Mouse (Mus musculus) bone marrow, adult 2 months (tissue): ENCODE data around the gene Atg2b. TPM values are rescaled to one million over a fixed set of nuclear protein-coding genes. Genes with fewer than 3 reads are reported as not detected.

Experiments used
- H3K27ac ChIP-seq: fragments of 200-500 bp; 2 replicates; pipeline ENCODE4 v1.5.1; 2012; ENCODE audit warnings: low read depth, mild to moderate bottlenecking, control low read depth, inconsistent platforms, low read length; ENCODE audit not compliant: control insufficient read depth, poor library complexity, insufficient read depth
- H3K4me1 ChIP-seq: fragments of 200-500 bp; 2 replicates; pipeline ENCODE4 v1.6.1; 2011; ENCODE audit warnings: low read length; ENCODE audit not compliant: control insufficient read depth, insufficient read depth
- H3K4me3 ChIP-seq: fragments of 200-500 bp; replicated peaks from 2 replicates; pipeline ENCODE3; 2011; ENCODE audit warnings: mild to moderate bottlenecking, low read depth, low read length, control low read depth; ENCODE audit not compliant: control insufficient read depth
- CTCF ChIP-seq: fragments of 200-500 bp; IDR thresholded peaks from 2 replicates; pipeline ENCODE4 v1.5.1; 2011; ENCODE audit warnings: low read length, control low read depth; ENCODE audit not compliant: control insufficient read depth, insufficient read depth
- POLR2A ChIP-seq: fragments of 200-500 bp; IDR thresholded peaks from 2 replicates; pipeline ENCODE4 v1.6.1; 2011; ENCODE audit warnings: low read depth, mild to moderate bottlenecking, control low read depth, low read length, borderline replicate concordance; ENCODE audit not compliant: control insufficient read depth
- WGBS: fragments of 180-500 bp; shearing (Covaris S2); methylation state at CpG from one replicate; pipeline ENCODE4 v1.1.7; 2018; 5-methylcytosine and 5-hydroxymethylcytosine counted together
- polyA plus RNA-seq: library from polyadenylated mRNA; stranded (reverse); fragments of >200 nt; gene quantifications from 2 replicates; pipeline ENCODE4 v1.2.4, GENCODE M21; 2011; ENCODE audit warnings: low replicate concordance; ENCODE audit not compliant: missing spikeins, insufficient read depth, insufficient read length

The Atg2b gene
- polyA plus RNA-seq, 1 experiment: 21.4 TPM

DNA sequence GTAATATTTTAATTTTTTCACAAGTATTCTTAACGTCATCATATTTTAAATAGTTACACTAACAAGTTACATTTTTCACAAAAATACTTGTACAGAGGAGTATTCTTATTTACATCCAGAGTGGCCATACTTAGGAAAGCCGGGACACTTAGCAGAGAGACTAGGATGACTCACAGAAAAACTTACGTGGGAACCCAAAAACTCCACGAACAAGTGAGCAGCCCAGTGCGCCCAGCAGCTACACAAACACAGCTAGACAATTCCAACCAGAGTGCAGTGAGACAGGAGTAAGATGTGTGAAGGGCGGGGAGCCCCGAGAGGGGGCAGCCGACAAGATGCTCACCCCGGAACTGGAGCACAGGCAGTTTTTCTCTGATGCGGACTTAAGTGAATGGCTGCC is 71.5 kb downstream of the Atg2b start:
- WGBS: 90% methylated on average over 10 of the region's 10 CpGs
- no peak overlapping the region for H3K27ac ChIP-seq
- H3K4me3 ChIP-seq: no peak overlapping the region
- no peaks in the 10 kb centered on the region for H3K4me1 ChIP-seq
- TF ChIP-seq POLR2A (no peak), CTCF (no peak)

DNA sequence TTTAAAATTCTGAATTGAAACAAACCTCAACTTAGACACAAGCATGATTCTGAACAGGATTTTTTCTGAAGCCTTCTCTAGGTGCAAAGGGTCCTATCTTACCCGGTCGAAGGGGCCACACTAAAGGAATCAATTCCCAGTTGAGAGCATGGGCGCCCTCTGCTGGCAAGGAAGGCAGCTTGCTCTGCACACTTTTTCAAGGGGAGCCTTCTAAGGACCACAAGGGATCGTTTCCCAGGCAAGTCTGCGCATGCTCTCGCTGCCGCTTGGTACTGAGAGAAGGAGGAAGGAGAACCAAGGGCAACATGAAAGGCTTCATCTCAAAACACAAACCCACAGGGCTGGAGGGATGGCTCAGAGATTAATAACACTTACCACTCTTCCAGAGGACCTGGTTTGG is 73.3 kb downstream of the Atg2b start:
- Histone ChIP-seq H3K27ac (no peak overlapping the region), H3K4me1 (no peaks in the 10 kb centered on the region), H3K4me3 (no peak overlapping the region)
- TF ChIP-seq POLR2A: no peak
- TF ChIP-seq CTCF: peak; percentile 69
- 27% methylated on average over 7 of the region's 7 CpGs for WGBS

DNA sequence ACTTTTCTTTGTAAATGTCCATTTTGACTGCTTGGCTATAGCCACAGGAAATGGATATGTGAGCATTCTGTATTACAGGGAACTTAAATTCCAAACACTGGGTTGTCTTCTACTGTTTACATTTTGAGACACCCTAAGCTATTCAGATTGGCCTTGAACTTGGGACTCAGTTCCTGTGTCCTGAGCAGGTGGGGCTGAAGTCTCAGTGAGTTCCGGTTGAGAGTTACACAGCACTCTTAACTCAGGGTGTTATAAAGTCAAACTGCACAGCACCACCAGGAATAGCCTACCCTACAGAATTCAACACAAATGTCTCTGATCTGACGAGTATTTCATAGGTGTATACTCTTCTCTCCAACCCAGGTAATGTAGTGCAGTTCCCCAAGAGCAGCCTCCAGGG is 74.0 kb downstream of the Atg2b start:
- Histone ChIP-seq H3K4me3 (no peak overlapping the region), H3K27ac (no peak overlapping the region), H3K4me1 (no peaks in the 10 kb centered on the region)
- WGBS: 91% methylated on average over 2 of the region's 2 CpGs
- no peak for TF ChIP-seq CTCF
- TF ChIP-seq POLR2A: no peak

DNA sequence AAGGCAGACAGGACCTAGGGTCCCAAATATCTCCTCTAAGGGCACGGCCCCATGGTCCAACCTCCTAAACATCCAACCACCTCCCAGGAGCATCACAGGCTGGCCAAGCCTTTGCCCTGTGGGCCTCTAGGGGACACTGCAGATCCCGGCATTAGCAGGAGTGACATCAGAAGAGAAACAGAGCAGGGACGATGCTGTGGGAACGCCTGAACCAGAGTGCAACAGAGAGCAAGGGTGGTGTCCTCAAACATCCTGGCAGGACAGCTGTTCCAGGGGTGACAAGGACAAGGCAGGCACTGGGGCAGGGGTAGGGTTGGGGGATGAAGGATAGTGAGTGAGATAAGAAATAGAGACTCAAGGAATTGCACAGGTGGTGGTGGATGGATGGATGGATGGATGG is 78.1 kb downstream of the Atg2b start:
- Histone ChIP-seq H3K4me1 (no peaks in the 10 kb centered on the region), H3K4me3 (no peak overlapping the region), H3K27ac (no peak overlapping the region)
- WGBS: 72% methylated on average over 4 of the region's 4 CpGs
- TF ChIP-seq CTCF (no peak), POLR2A (no peak)

DNA sequence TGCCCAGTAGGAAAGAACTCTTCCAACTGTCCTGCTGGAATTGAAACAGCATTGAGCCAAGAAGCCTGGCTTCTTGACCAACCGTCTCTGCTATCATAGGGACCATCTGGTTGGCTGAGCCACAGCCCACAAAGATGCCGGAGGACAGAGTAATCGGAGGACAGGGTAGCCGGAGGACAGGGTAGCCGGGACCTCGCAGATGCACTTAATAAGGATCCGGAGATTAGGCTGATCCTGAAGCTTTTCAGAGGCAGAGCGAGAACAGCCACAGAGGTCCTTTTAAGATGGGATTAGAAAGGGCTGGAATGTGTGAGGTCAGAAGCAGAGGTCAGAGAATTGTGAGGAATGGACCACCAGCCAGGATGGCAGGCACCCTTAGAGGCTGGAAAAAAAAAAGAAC is 79.8 kb downstream of the Atg2b start:
- H3K4me1 ChIP-seq: no peaks in the 10 kb centered on the region
- H3K27ac ChIP-seq: no peak overlapping the region
- TF ChIP-seq CTCF: no peak
- no peak for TF ChIP-seq POLR2A
- no peak overlapping the region for H3K4me3 ChIP-seq
- 88% methylated on average over 8 of the region's 8 CpGs for WGBS

DNA sequence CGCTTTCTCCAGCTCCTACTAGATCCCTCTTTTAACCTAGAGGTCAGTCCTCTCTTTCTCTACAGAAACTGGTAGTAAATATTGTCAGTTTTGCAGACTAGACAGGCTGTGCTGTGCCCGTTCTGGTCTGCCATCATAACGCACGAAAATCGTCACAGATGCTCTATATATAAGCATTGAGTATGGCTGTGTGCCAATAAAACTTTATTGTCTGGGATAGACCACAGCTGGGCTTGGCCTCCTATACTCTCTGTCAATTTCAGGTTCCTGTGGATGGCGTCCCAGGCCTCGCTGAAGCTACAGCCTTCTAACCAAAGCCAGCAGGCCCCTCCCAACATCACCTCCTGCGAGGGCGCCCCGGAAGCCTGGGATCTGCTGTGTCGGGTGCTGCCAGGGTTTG is 81.1 kb downstream of the Atg2b start:
- H3K4me1 ChIP-seq: no peaks in the 10 kb centered on the region
- H3K27ac ChIP-seq: no peak overlapping the region
- TF ChIP-seq CTCF (no peak), POLR2A (no peak)
- no peak overlapping the region for H3K4me3 ChIP-seq
- 86% methylated on average over 11 of the region's 11 CpGs for WGBS

DNA sequence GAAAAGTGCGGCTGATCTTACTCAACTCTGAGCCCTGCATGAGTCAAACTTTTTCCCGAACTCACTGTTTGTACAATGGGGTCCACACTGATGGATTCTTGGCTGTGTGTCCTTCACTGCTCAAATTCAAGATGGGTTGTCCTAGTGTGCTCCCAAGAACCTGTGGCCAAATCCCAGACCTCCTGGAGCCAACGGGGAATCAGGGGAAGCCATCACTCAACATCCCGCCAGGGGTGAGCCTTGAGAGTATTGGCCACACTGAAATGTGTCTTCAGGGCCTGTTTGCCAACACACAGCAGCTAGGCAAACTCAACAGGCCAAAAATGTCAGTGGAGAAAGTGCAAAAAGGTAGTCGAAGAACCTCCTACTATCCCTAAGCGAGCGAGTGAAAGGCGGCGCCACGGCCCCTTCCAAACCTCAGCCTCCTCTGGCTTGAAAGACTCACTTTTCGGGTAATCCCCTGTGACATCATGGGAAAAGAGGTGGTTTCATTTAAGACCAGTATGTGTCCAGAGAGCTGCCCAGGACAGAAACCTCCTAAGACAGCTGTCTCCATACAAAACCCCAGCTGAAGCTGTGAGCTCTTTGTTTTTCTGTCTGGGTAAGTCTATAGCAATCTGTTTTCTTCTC is 82.3 kb downstream of the Atg2b start, which contains the start of gene Bdkrb1:
Bdkrb1 (plus strand) TSS at position 505 of the 630 bp plus-strand sequence.
- Histone ChIP-seq H3K27ac (no peak within 1 kb of the TSS), H3K4me1 (no peaks in the 10 kb centered on the region), H3K4me3 (no peak within 1 kb of the TSS)
- 86% methylated on average over 11 of the region's 11 CpGs for WGBS
- TF ChIP-seq CTCF (no peak), POLR2A (no peak)

DNA sequence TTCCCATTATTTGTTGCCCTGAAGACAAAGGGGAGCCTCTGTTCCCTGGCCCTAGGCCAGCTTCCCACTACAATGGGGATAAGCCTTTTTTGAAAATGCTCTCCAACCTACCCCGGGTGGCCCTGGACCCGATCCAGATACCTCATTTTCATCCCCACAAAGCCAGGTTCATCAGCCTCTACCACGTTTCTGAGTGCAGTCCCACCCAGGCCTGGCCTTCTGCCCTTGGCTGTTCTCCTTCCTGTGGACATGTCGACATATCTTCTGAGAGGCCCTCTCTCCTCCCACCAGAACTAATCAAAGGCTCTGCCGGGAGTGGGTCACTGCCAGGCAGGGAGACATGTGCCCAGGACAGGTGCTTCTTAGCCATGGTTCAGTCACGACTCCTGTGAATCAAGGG is 83.4 kb downstream of the Atg2b start:
- Histone ChIP-seq H3K4me1 (no peaks in the 10 kb centered on the region), H3K27ac (no peak overlapping the region), H3K4me3 (no peak overlapping the region)
- WGBS: 67% methylated on average over 6 of the region's 6 CpGs
- TF ChIP-seq POLR2A (no peak), CTCF (no peak)

DNA sequence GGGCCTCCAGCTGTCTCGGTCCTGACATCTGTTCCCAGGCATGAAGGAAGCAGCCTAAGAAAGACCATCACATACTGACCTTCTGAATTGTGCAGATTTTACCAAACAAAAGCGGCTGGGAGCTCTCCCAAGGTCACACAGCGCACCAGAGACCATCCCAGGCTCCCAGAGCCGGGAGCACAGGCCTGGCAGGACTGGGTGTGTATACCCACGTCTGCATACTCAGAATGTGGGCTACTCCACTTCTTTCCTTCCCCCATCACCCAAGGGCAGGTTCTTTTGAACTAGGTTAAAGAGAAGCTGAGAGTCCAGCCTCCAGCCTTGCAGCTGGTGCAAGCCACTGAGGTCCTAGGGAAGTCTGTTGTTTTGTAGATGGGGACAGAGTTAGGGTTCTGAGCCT is 85.9 kb downstream of the Atg2b start:
- TF ChIP-seq CTCF: no peak
- no peak for TF ChIP-seq POLR2A
- no peak overlapping the region for H3K4me3 ChIP-seq
- 78% methylated on average over 5 of the region's 5 CpGs for WGBS

More for the DNA sequence above, 85.9 kb downstream of the Atg2b start:
- no peak overlapping the region for H3K27ac ChIP-seq
- H3K4me1 ChIP-seq: peaks cover 1% of the 10 kb centered on the region; the same call in 1 of the 2 replicates
